Mouse (Mus musculus): Measurements from ENCODE around the gene Rrp9.

DNA sequence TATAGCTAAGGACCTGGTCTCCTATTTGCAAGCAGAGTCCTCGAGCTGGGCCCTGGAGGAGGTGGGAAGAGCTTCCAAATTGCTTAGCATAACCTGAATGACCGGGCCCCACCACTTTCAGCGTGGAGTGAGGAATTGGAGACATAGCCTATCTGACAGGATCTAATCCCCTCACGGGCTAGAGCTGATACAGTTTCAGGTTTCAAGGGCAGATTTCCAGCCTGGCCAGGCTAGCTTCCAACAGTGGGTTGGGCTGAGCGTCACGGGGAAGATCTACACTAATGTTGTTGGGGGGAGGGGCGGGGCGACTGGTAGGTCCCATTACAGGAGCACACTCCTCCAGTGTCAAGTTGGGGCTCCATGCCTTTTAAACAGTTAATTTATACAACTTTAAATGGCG, 25.1 kb upstream of the Rrp9 start:
- no peak for TF ChIP-seq CTCF (IDR thresholded peaks at IDR 0.05; ENCODE audit: extremely low read depth, insufficient read depth, insufficient read length, insufficient replicate concordance)
- TF ChIP-seq POLR2A (IDR thresholded peaks at IDR 0.05; ENCODE audit: low read depth, low read length) = no peak
